ENCODE assay signal across 10 mouse cellular contexts in the genomic region with DNA sequence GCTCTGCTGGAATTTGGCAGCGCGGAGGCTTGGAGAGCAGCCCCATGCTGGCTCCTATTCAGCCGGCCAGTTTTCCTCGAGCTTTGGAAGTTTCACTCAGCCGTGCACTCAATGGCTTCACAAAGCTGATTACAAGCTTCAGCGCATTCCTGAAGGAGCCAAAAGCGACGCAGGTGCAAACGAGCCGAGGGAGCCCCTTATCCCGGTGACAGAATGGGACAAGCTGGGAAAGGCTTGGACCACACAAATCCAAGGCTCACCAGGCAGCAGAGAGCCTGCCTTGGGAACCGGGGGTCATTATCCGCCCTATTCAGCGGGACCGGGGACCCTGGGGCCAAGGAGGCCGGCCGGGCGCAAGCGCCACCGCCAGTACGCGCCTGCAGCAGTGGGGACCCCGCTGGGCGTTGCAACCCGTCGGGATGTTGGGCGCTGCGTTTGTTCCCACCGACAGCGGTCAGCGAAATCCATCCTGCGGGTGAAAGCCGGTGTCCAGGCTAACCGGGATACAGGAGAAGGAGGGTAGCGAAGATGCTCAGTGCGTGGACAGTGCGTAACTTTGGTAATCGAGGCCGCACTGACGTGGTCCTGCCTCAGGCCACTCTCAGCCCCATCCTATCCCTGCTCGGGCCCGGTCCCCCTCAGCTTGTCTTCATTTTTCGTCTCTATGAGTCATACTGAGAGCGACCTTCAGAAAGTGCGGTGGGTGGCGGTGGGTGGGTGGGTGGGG. TPM values are rescaled to one million over a fixed set of nuclear protein-coding genes. Genes with fewer than 3 reads are reported as not detected.
A peak's percentile ranks its signal among the peaks of the same experiment; 100 is the strongest.
DNase-seq lines count a peak whose midpoint lies in the region; ATAC-seq and TF ChIP-seq lines count a peak whose summit lies in the region.
"Had no signal": no experiment of that assay in that cellular context is flagged by ENCODE, and none has a peak within 500 bp of the region (broad histone marks: within the 10 kb centered on the region; RNA-seq: fewer than 3 reads in every experiment).

No protein-coding gene starts in this region.

- 2% methylated on average over 46 of the region's 46 CpGs for WGBS in intestine, embryonic 15.5 days
- WGBS in intestine, embryonic 16.5 days, result 1% methylated on average over 46 of the region's 46 CpGs
- 1% methylated on average over 42 of the region's 46 CpGs for WGBS in midbrain, postnatal 0 days

- no peak overlapping the region for H3K4me3 ChIP-seq in intestine, embryonic 15.5 days (replicated peaks)
- no peak overlapping the region for H3K4me3 ChIP-seq in intestine, embryonic 16.5 days (ENCODE audit: low read length)
- H3K4me3 ChIP-seq in layer of hippocampus, adult 2 months, result peak overlapping the region; percentile 33
- peak overlapping the region; percentile 28; the same call in 1 of the 2 replicates for H3K4me3 ChIP-seq in midbrain, postnatal 0 days (ENCODE audit: low read depth, low read length)
- H3K4me3 ChIP-seq: myocyte had no signal

- no peaks in the 10 kb centered on the region for H3K36me3 ChIP-seq in intestine, embryonic 15.5 days
- H3K36me3 ChIP-seq in intestine, embryonic 16.5 days (ENCODE audit: control insufficient read depth, insufficient read depth, low read length), result no peaks in the 10 kb centered on the region
- no peaks in the 10 kb centered on the region for H3K36me3 ChIP-seq in midbrain, postnatal 0 days (ENCODE audit: insufficient read depth, low read length)

- no peaks in the 10 kb centered on the region for H3K9me3 ChIP-seq in intestine, embryonic 15.5 days
- no peaks in the 10 kb centered on the region for H3K9me3 ChIP-seq in intestine, embryonic 16.5 days (ENCODE audit: control insufficient read depth, low read length)
- no peaks in the 10 kb centered on the region for H3K9me3 ChIP-seq in midbrain, postnatal 0 days (ENCODE audit: low read length)

- H3K9ac ChIP-seq in intestine, embryonic 15.5 days, result no peak overlapping the region
- H3K9ac ChIP-seq in intestine, embryonic 16.5 days (ENCODE audit: low read depth, low read length), result no peak overlapping the region
- 0 out of 2 replicates have a peak overlapping the region, but pooled peaks have one; percentile 13 for H3K9ac ChIP-seq in midbrain, postnatal 0 days (replicated peaks; ENCODE audit: low read length, poor library complexity, severe bottlenecking)

- no peak overlapping the region for H3K27ac ChIP-seq in intestine, embryonic 15.5 days
- H3K27ac ChIP-seq in intestine, embryonic 16.5 days (ENCODE audit: low read length), result no peak overlapping the region
- H3K27ac ChIP-seq in layer of hippocampus, adult 2 months, result peak overlapping the region; percentile 61
- H3K27ac ChIP-seq in midbrain, postnatal 0 days (ENCODE audit: low read depth, low read length), result peak overlapping the region; percentile 63

- H3K27me3 ChIP-seq in intestine, embryonic 15.5 days (replicated peaks), result peaks cover 86% of the 10 kb centered on the region
- H3K27me3 ChIP-seq in intestine, embryonic 16.5 days (replicated peaks; ENCODE audit: control insufficient read depth, insufficient read depth, low read length), result peaks cover 76% of the 10 kb centered on the region
- peaks cover 49% of the 10 kb centered on the region for H3K27me3 ChIP-seq in midbrain, postnatal 0 days (ENCODE audit: insufficient read depth, low read length)

- H3K4me1 ChIP-seq in intestine, embryonic 15.5 days (replicated peaks), result 0 out of 2 replicates have a peak, but pooled peaks cover 11% of the 10 kb centered on the region
- H3K4me1 ChIP-seq in intestine, embryonic 16.5 days (ENCODE audit: control insufficient read depth, insufficient read depth, low read length), result no peaks in the 10 kb centered on the region
- no peaks in the 10 kb centered on the region for H3K4me1 ChIP-seq in midbrain, postnatal 0 days (ENCODE audit: insufficient read depth, low read length)

- peak overlapping the region; percentile 34; the same call in 1 of the 2 replicates for H3K4me2 ChIP-seq in intestine, embryonic 15.5 days (replicated peaks)
- H3K4me2 ChIP-seq in intestine, embryonic 16.5 days (ENCODE audit: low read depth, low read length), result no peak overlapping the region
- peak overlapping the region; percentile 55 for H3K4me2 ChIP-seq in midbrain, postnatal 0 days (ENCODE audit: low read depth, low read length, poor library complexity, severe bottlenecking)

- peak; percentile 48 to 60 for DNase-seq in cerebellum, postnatal 14 days
- peak; percentile 51 to 59 for DNase-seq in frontal cortex, postnatal 36 days (ENCODE audit: low spot score in 2 of 2)
- peak; percentile 47 to 62 for DNase-seq in layer of hippocampus, adult 2 months (ENCODE audit: low spot score in 2 of 2)
- peak; percentile 90 for DNase-seq in midbrain, postnatal 0 days (ENCODE audit: low spot score)
- DNase-seq in thymus, postnatal 0 days (ENCODE audit: low spot score), result no peak
- no peak for DNase-seq in lung, adult 18-20 months

- TF ChIP-seq CTCF in layer of hippocampus, adult 2 months (conservative IDR thresholded peaks at IDR 0.05), result no peak
- no peak for TF ChIP-seq CTCF in midbrain, postnatal 0 days (IDR thresholded peaks at IDR 0.05)

- no peak for ATAC-seq in intestine, embryonic 15.5 days
- no peak for ATAC-seq in intestine, embryonic 16.5 days
- peak; percentile 64 for ATAC-seq in midbrain, postnatal 0 days (ENCODE audit: low FRiP score)

RNA-seq across cellular contexts. Expression of a gene that starts 35.2 kb away (rescaled TPM):
- polyA plus RNA-seq in intestine, embryonic 15.5 days (2015; fragmentation: Nextera tagmentation; extraction: Ambion mirVana), result not detected in 2 replicates
- polyA plus RNA-seq in intestine, embryonic 16.5 days (2015; fragmentation: Nextera tagmentation; extraction: Ambion mirVana), result not detected in 2 replicates
- total RNA-seq in layer of hippocampus, adult 2 months (2021), result 10 to 100 TPM; 11.8 TPM
- total RNA-seq in midbrain, postnatal 0 days (2014; rRNA removed), result 16.8 and 17.7 TPM in 2 replicates
- polyA plus RNA-seq in midbrain, postnatal 0 days (2015; fragmentation: Nextera tagmentation; extraction: Ambion mirVana), result 1.6 and 2.6 TPM in 2 replicates
- not detected in 2 replicates for polyA plus RNA-seq in thymus, postnatal 0 days (2015; fragmentation: Nextera tagmentation; extraction: Ambion mirVana)
- total RNA-seq: CH12.LX had no signal
- polyA plus RNA-seq: myocyte had no signal

Comparison
In these comparisons a context has a peak if more than half of its experiments do, and no peak if none do; other contexts are left out.
1. H3K27ac ChIP-seq: peak in layer of hippocampus, adult 2 months (single experiment) and midbrain, postnatal 0 days (single experiment); none in intestine, embryonic 15.5 days (single experiment) and intestine, embryonic 16.5 days (single experiment).
2. H3K4me3 ChIP-seq: peak in layer of hippocampus, adult 2 months (single experiment) and midbrain, postnatal 0 days (single experiment); none in intestine, embryonic 15.5 days (single experiment) and intestine, embryonic 16.5 days (single experiment).
3. DNase-seq: peak in cerebellum, postnatal 14 days (2 of 2), frontal cortex, postnatal 36 days (2 of 2), layer of hippocampus, adult 2 months (2 of 2) and midbrain, postnatal 0 days (single experiment); none in thymus, postnatal 0 days (single experiment) and lung, adult 18-20 months (0 of 2).